Mouse (Mus musculus) limb, embryonic 10.5 days (tissue): ENCODE measurements around the gene Lsm4. TPM values are rescaled to one million over a fixed set of nuclear protein-coding genes. Genes with fewer than 3 reads are reported as not detected.
A peak's percentile ranks its signal among the peaks of the same experiment; 100 is the strongest.

ENCODE experiments used
- DNase-seq: peaks from one replicate; pipeline ENCODE4 v3.0.0-alpha.2; 2017; ENCODE audit warnings: low spot score
- H3K27ac ChIP-seq: fragments of 300-500 bp; sonication (generic); 2 replicates; pipeline ENCODE4 v1.5.1; 2016; ENCODE audit warnings: mild to moderate bottlenecking
- H3K27me3 ChIP-seq: fragments of 300-500 bp; sonication (generic); 2 replicates; pipeline ENCODE4 v1.6.1; 2016; ENCODE audit warnings: low read depth, mild to moderate bottlenecking; ENCODE audit not compliant: poor library complexity, severe bottlenecking
- H3K36me3 ChIP-seq: fragments of 300-500 bp; sonication (generic); 2 replicates; pipeline ENCODE4 v1.6.1; 2016; ENCODE audit warnings: mild to moderate bottlenecking, moderate library complexity
- H3K4me1 ChIP-seq: fragments of 300-500 bp; sonication (generic); 2 replicates; pipeline ENCODE4 v1.6.1; 2016
- H3K4me3 ChIP-seq: fragments of 300-500 bp; sonication (generic); 2 replicates; pipeline ENCODE4 v1.5.1; 2016; ENCODE audit warnings: mild to moderate bottlenecking, moderate library complexity
- H3K9me3 ChIP-seq: fragments of 300-500 bp; sonication (generic); replicated peaks from 2 replicates; pipeline ENCODE4 v1.6.1; 2016; ENCODE audit warnings: mild to moderate bottlenecking
- WGBS: fragments of 180-500 bp; shearing (Covaris S2); methylation state at CpG from one replicate; pipeline ENCODE4 v1.1.7; 2016; 5-methylcytosine and 5-hydroxymethylcytosine counted together
- polyA plus RNA-seq: library from polyadenylated mRNA; unstranded; fragments of >200 nt; fragmentation: Nextera tagmentation; extraction: Ambion mirVana; gene quantifications from 2 replicates; pipeline ENCODE4 v1.2.1, GENCODE M21; 2016

Lsm4 gene
- polyA plus RNA-seq, 1 experiment from 2014 or later: 405 TPM

DNA sequence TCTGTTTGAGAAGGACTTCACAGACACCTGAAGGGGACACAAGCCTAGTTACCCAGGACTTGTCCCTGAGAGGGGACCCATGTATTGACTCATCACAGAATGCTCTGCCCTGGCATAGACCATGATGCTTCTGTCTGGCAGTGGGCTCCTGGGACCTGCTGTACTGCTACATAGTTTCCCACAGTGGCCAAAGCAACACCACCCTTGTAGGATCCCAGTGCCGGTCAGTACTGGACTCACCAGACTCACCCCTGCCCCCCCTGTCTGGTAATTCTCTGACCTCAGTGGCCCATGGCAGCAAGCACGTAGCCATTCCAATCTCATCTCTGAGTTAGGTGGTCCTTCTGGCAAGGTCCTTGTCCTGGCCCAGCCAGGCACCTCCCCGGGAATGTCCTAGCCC is 15.1 kb downstream of the Lsm4 start:
- Histone ChIP-seq H3K9me3 (no peaks in the 10 kb centered on the region), H3K4me1 (peaks cover 43% of the 10 kb centered on the region), H3K27ac (peak overlapping the region; percentile 71; the same call in 1 of the 2 replicates), H3K4me3 (no peak overlapping the region), H3K27me3 (no peaks in the 10 kb centered on the region), H3K36me3 (peaks cover 17% of the 10 kb centered on the region; the same call in 1 of the 2 replicates)
- no peak for DNase-seq
- WGBS: 88% methylated on average over 3 of the region's 3 CpGs

- H3K36me3 ChIP-seq: peaks cover 12% of the 10 kb centered on the region; the same call in 1 of the 2 replicates
- H3K27ac ChIP-seq: peak overlapping the region; percentile 71
- H3K27me3 ChIP-seq: no peaks in the 10 kb centered on the region
- WGBS: 88% methylated on average over 5 of the region's 5 CpGs
- H3K4me3 ChIP-seq: no peak overlapping the region
- no peak for DNase-seq
- H3K4me1 ChIP-seq: peaks cover 53% of the 10 kb centered on the region
- no peaks in the 10 kb centered on the region for H3K9me3 ChIP-seq
Observed at GRCm38 (mm10) chr8:70689892-70690390, 16.9 kb downstream of the Lsm4 start.

- 51% methylated on average over 4 of the region's 4 CpGs for WGBS
- peak overlapping the region; percentile 99 for H3K27ac ChIP-seq
- DNase-seq: no peak
- H3K4me1 ChIP-seq: peaks cover 66% of the 10 kb centered on the region
- H3K4me3 ChIP-seq: peak overlapping the region; percentile 48
- no peaks in the 10 kb centered on the region for H3K27me3 ChIP-seq
- H3K9me3 ChIP-seq: no peaks in the 10 kb centered on the region
- peaks cover 12% of the 10 kb centered on the region; the same call in 1 of the 2 replicates for H3K36me3 ChIP-seq
Observed at GRCm38 (mm10) chr8:70691230-70691629, 18.2 kb downstream of the Lsm4 start.

- Histone ChIP-seq H3K27ac (peak overlapping the region; percentile 99), H3K27me3 (no peaks in the 10 kb centered on the region), H3K36me3 (peaks cover 7% of the 10 kb centered on the region; the same call in 1 of the 2 replicates), H3K4me1 (peaks cover 71% of the 10 kb centered on the region), H3K9me3 (no peaks in the 10 kb centered on the region), H3K4me3 (peak overlapping the region; percentile 48)
- DNase-seq: peak; percentile 91
- under 1% methylated on average over 20 of the region's 20 CpGs for WGBS
Observed at GRCm38 (mm10) chr8:70691727-70692231, 18.7 kb downstream of the Lsm4 start.

- H3K27ac ChIP-seq: peak overlapping the region; percentile 81
- H3K4me1 ChIP-seq: peaks cover 85% of the 10 kb centered on the region
- no peaks in the 10 kb centered on the region for H3K9me3 ChIP-seq
- no peak overlapping the region for H3K4me3 ChIP-seq
- WGBS: 74% methylated on average over 5 of the region's 5 CpGs
- H3K36me3 ChIP-seq: no peaks in the 10 kb centered on the region
- H3K27me3 ChIP-seq: no peaks in the 10 kb centered on the region
- no peak for DNase-seq
Observed at GRCm38 (mm10) chr8:70693636-70694035, 20.6 kb downstream of the Lsm4 start.

- H3K9me3 ChIP-seq: no peaks in the 10 kb centered on the region
- H3K36me3 ChIP-seq: no peaks in the 10 kb centered on the region
- H3K4me1 ChIP-seq: peaks cover 77% of the 10 kb centered on the region
- DNase-seq: peak; percentile 69
- H3K27me3 ChIP-seq: no peaks in the 10 kb centered on the region
- H3K4me3 ChIP-seq: peak overlapping the region; percentile 34
- 29% methylated on average over 32 of the region's 32 CpGs for WGBS
- H3K27ac ChIP-seq: peak overlapping the region; percentile 97
Observed at GRCm38 (mm10) chr8:70695318-70696018, 22.4 kb downstream of the Lsm4 start.

GRCm38 (mm10) chr8:70696019-70696885 is 23.2 kb downstream of the Lsm4 start:
- peak overlapping the region; percentile 97 for H3K27ac ChIP-seq
- 5% methylated on average over 31 of the region's 31 CpGs for WGBS
- peak; percentile 90 for DNase-seq
- no peaks in the 10 kb centered on the region for H3K27me3 ChIP-seq
- H3K36me3 ChIP-seq: peaks cover 3% of the 10 kb centered on the region
- peaks cover 78% of the 10 kb centered on the region for H3K4me1 ChIP-seq
- H3K4me3 ChIP-seq: peak overlapping the region; percentile 46
- H3K9me3 ChIP-seq: no peaks in the 10 kb centered on the region

GRCm38 (mm10) chr8:70696946-70697345 is 23.9 kb downstream of the Lsm4 start:
- Histone ChIP-seq H3K27me3 (no peaks in the 10 kb centered on the region), H3K27ac (peak overlapping the region; percentile 97), H3K4me3 (peak overlapping the region; percentile 46), H3K4me1 (peaks cover 77% of the 10 kb centered on the region), H3K36me3 (peaks cover 9% of the 10 kb centered on the region), H3K9me3 (no peaks in the 10 kb centered on the region)
- WGBS: 14% methylated on average over 4 of the region's 4 CpGs
- no peak for DNase-seq

DNA sequence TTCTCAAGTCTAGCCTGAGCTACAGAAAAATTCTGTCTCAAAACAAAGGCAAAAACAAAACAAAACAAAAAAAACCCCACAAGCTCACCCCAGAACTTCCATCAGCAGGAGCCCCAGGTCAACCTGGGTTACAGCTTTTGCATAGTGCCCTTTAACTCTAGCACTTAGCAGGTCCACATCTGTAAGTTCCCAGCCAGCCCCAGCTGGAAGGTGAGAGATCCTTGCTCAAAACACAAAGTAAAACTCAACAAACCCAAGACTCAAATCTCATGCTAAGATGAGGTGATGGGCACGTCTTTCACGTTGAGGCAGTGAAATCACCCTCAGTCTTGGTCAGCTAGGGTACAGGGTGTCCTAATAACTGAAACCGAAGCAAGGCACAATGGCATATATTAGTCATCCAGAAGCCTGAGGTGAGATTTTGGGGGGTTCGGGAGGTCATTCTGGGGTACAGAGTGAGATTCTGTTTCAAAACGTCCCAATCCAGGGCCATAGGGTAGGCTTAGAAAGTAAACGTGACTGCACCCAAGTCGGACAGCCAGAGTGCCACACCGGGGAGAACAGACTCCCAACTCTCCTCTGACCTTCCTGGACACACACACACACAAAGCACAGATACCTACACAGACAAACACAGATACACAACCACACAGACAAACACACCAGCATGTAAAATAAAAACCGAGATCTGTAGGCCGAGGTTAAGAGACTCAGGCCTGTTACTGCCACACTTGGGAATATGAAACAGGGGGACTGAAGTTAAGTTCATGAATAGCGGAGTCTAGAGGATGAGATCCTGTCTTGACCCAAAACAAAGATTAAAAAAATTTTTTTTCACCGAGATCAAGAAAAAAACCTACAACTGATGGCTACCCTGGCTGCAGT is 24.6 kb downstream of the Lsm4 start:
- H3K4me1 ChIP-seq: peaks cover 74% of the 10 kb centered on the region

DNA sequence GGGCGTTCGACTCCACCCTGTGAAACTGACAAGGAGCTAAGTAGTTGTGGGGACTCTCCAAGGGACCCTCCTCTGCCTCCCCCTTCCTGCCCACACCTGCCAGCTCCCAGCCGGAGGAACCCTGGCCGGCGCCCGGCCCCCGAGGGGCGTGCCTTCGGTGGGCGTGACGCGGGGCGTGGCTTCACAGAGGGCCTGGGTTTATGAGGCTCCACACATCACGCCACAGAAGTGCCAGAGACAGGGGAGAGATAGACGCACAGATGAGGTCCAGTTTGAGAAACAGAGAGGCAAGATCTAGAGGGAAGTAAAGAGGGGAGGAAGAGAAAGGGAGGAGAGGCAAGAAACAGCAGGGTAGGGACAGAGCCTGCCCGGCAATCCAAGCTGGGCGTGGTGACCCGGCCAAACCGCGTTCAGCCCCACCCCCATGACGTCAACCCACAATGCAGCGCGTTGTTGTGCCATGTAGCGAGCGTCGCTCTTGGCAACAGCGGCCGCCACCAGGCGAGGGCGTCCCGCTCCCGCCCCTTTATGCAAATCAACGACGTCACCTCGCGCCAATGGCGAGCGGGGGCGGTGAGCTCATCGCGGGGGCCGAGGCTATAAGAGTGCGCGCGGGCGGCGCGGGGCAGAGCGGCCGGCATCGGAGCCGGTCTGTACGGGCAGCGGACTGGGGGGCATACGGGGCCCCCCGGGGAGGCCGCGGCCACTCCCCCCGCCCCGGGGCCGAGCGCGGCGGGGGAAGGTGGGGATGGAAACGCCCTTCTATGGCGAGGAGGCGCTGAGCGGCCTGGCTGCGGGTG is 25.5 kb downstream of the Lsm4 start, which contains the start of gene Jund:
Jund (plus strand) TSS at position 640 of the 800 bp plus-strand sequence.
- peak; percentile 100 for DNase-seq
- H3K27me3 ChIP-seq: no peaks in the 10 kb centered on the region
- H3K36me3 ChIP-seq: peaks cover 25% of the 10 kb centered on the region
- peaks cover 71% of the 10 kb centered on the region for H3K4me1 ChIP-seq
- no peaks in the 10 kb centered on the region for H3K9me3 ChIP-seq
- under 1% methylated on average over 67 of the region's 69 CpGs for WGBS
- H3K27ac ChIP-seq: peak within 1 kb of the TSS; percentile 97
- H3K4me3 ChIP-seq: peak within 1 kb of the TSS; percentile 83

More for the DNA sequence above, 24.6 kb downstream of the Lsm4 start:
- WGBS: 75% methylated on average over 12 of the region's 12 CpGs
- Histone ChIP-seq H3K9me3 (no peaks in the 10 kb centered on the region), H3K4me3 (peak overlapping the region; percentile 83), H3K36me3 (peaks cover 16% of the 10 kb centered on the region), H3K27me3 (no peaks in the 10 kb centered on the region), H3K27ac (peak overlapping the region; percentile 97)
- DNase-seq: no peak

DNA sequence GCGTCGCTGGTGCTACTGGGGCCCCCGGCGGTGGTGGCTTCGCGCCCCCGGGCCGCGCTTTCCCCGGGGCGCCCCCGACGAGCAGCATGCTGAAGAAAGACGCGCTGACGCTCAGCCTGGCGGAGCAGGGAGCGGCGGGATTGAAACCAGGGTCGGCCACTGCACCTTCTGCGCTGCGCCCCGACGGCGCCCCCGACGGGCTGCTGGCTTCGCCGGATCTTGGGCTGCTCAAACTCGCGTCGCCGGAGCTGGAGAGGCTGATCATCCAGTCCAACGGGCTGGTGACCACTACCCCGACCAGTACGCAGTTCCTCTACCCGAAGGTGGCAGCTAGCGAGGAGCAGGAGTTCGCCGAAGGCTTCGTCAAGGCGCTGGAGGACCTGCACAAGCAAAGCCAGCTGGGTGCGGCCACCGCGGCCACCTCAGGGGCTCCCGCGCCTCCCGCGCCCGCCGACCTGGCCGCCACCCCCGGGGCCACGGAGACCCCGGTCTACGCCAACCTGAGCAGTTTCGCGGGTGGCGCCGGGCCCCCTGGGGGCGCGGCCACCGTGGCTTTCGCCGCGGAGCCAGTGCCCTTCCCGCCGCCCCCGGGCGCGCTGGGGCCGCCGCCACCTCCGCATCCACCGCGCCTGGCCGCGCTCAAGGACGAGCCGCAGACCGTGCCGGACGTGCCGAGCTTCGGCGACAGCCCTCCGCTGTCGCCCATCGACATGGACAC is 26.2 kb downstream of the Lsm4 start:
- under 1% methylated on average over 89 of the region's 89 CpGs for WGBS
- Histone ChIP-seq H3K4me3 (peak overlapping the region; percentile 83), H3K4me1 (peaks cover 65% of the 10 kb centered on the region), H3K27ac (peak overlapping the region; percentile 97), H3K27me3 (no peaks in the 10 kb centered on the region), H3K36me3 (peaks cover 27% of the 10 kb centered on the region), H3K9me3 (no peaks in the 10 kb centered on the region)
- DNase-seq: peak; percentile 79
